Mouse (Mus musculus): ENCODE results near the gene Cdkn1c. TPM values are rescaled to one million over a fixed set of nuclear protein-coding genes. Genes with fewer than 3 reads are reported as not detected.
A peak's percentile ranks its signal among the peaks of the same experiment; 100 is the strongest.

The Cdkn1c gene
- total and polyA plus RNA-seq, 2 experiments from 2014 or later, result 107 to 111 TPM

GRCm38 (mm10) chr7:143477800-143478199 is 16.9 kb upstream of the Cdkn1c start:
- peaks cover 3% of the 10 kb centered on the region; the same call in 1 of the 2 replicates for H3K27me3 ChIP-seq (ENCODE audit: insufficient read depth, low read length)
- no peaks in the 10 kb centered on the region for H3K4me1 ChIP-seq (ENCODE audit: insufficient read depth, low read length)
- H3K9me3 ChIP-seq (ENCODE audit: low read length), result no peaks in the 10 kb centered on the region
- H3K9ac ChIP-seq (replicated peaks; ENCODE audit: low read length, poor library complexity, severe bottlenecking), result no peak overlapping the region
- WGBS, result 91% methylated on average over 5 of the region's 5 CpGs
- H3K27ac ChIP-seq (ENCODE audit: low read depth, low read length), result no peak overlapping the region
- H3K4me3 ChIP-seq (ENCODE audit: low read depth, low read length), result no peak overlapping the region
- DNase-seq (ENCODE audit: low spot score) (no peak), ATAC-seq (ENCODE audit: low FRiP score) (no peak)
- no peak overlapping the region for H3K4me2 ChIP-seq (ENCODE audit: low read depth, low read length, poor library complexity, severe bottlenecking)
- no peaks in the 10 kb centered on the region for H3K36me3 ChIP-seq (ENCODE audit: insufficient read depth, low read length)
- no peak for TF ChIP-seq CTCF (IDR thresholded peaks at IDR 0.05)

GRCm38 (mm10) chr7:143476702-143477335 is 16.0 kb upstream of the Cdkn1c start:
- TF ChIP-seq CTCF (IDR thresholded peaks at IDR 0.05), result peak; percentile 13; the same call in 1 of the 2 replicates
- no peaks in the 10 kb centered on the region for H3K9me3 ChIP-seq (ENCODE audit: low read length)

GRCm38 (mm10) chr7:143475876-143476275 is 15.0 kb upstream of the Cdkn1c start:
- Histone ChIP-seq H3K36me3 (ENCODE audit: insufficient read depth, low read length) (no peaks in the 10 kb centered on the region), H3K27ac (ENCODE audit: low read depth, low read length) (no peak overlapping the region), H3K4me1 (ENCODE audit: insufficient read depth, low read length) (no peaks in the 10 kb centered on the region), H3K27me3 (ENCODE audit: insufficient read depth, low read length) (peaks cover 2% of the 10 kb centered on the region; the same call in 1 of the 2 replicates), H3K9ac (replicated peaks; ENCODE audit: low read length, poor library complexity, severe bottlenecking) (no peak overlapping the region), H3K4me2 (ENCODE audit: low read depth, low read length, poor library complexity, severe bottlenecking) (no peak overlapping the region), H3K4me3 (ENCODE audit: low read depth, low read length) (no peak overlapping the region), H3K9me3 (ENCODE audit: low read length) (no peaks in the 10 kb centered on the region)
- no peak for TF ChIP-seq CTCF (IDR thresholded peaks at IDR 0.05)
- DNase-seq (ENCODE audit: low spot score) (no peak), ATAC-seq (ENCODE audit: low FRiP score) (no peak)
- 82% methylated on average over 11 of the region's 11 CpGs for WGBS

More at GRCm38 (mm10) chr7:143476702-143477335, 16.0 kb upstream of the Cdkn1c start:
- Histone ChIP-seq H3K4me3 (ENCODE audit: low read depth, low read length) (no peak overlapping the region), H3K4me2 (ENCODE audit: low read depth, low read length, poor library complexity, severe bottlenecking) (no peak overlapping the region), H3K27ac (ENCODE audit: low read depth, low read length) (no peak overlapping the region), H3K9ac (replicated peaks; ENCODE audit: low read length, poor library complexity, severe bottlenecking) (no peak overlapping the region), H3K4me1 (ENCODE audit: insufficient read depth, low read length) (no peaks in the 10 kb centered on the region), H3K27me3 (ENCODE audit: insufficient read depth, low read length) (peaks cover 3% of the 10 kb centered on the region; the same call in 1 of the 2 replicates), H3K36me3 (ENCODE audit: insufficient read depth, low read length) (no peaks in the 10 kb centered on the region)
- DNase-seq (ENCODE audit: low spot score), result no peak
- ATAC-seq (ENCODE audit: low FRiP score), result no peak
- WGBS, result 86% methylated on average over 3 of the region's 3 CpGs

GRCm38 (mm10) chr7:143474811-143475210 is 14.0 kb upstream of the Cdkn1c start:
- Histone ChIP-seq H3K9me3 (ENCODE audit: low read length) (no peaks in the 10 kb centered on the region), H3K27ac (ENCODE audit: low read depth, low read length) (no peak overlapping the region), H3K4me2 (ENCODE audit: low read depth, low read length, poor library complexity, severe bottlenecking) (no peak overlapping the region), H3K27me3 (ENCODE audit: insufficient read depth, low read length) (no peaks in the 10 kb centered on the region), H3K4me1 (ENCODE audit: insufficient read depth, low read length) (no peaks in the 10 kb centered on the region), H3K36me3 (ENCODE audit: insufficient read depth, low read length) (no peaks in the 10 kb centered on the region), H3K4me3 (ENCODE audit: low read depth, low read length) (no peak overlapping the region), H3K9ac (replicated peaks; ENCODE audit: low read length, poor library complexity, severe bottlenecking) (no peak overlapping the region)
- ATAC-seq (ENCODE audit: low FRiP score) (no peak), DNase-seq (ENCODE audit: low spot score) (no peak)
- no peak for TF ChIP-seq CTCF (IDR thresholded peaks at IDR 0.05)
- 27% methylated on average over 10 of the region's 10 CpGs for WGBS

GRCm38 (mm10) chr7:143473347-143474101 is 12.7 kb upstream of the Cdkn1c start, which contains the start of gene Slc22a18:
Slc22a18 (plus strand) TSS chr7:143473736.
- H3K27me3 ChIP-seq (ENCODE audit: insufficient read depth, low read length), result no peaks in the 10 kb centered on the region
- H3K36me3 ChIP-seq (ENCODE audit: insufficient read depth, low read length), result no peaks in the 10 kb centered on the region
- no peak within 1 kb of the TSS for H3K4me2 ChIP-seq (ENCODE audit: low read depth, low read length, poor library complexity, severe bottlenecking)
- no peak within 1 kb of the TSS for H3K9ac ChIP-seq (replicated peaks; ENCODE audit: low read length, poor library complexity, severe bottlenecking)
- no peak for ATAC-seq (ENCODE audit: low FRiP score)
- no peak within 1 kb of the TSS for H3K4me3 ChIP-seq (ENCODE audit: low read depth, low read length)
- no peak for TF ChIP-seq CTCF (IDR thresholded peaks at IDR 0.05)
- no peaks in the 10 kb centered on the region for H3K4me1 ChIP-seq (ENCODE audit: insufficient read depth, low read length)
- no peak for DNase-seq (ENCODE audit: low spot score)
- H3K27ac ChIP-seq (ENCODE audit: low read depth, low read length), result no peak within 1 kb of the TSS
- no peaks in the 10 kb centered on the region for H3K9me3 ChIP-seq (ENCODE audit: low read length)
- WGBS, result 43% methylated on average over 4 of the region's 4 CpGs

- H3K36me3 ChIP-seq (ENCODE audit: insufficient read depth, low read length), result no peaks in the 10 kb centered on the region
- DNase-seq (ENCODE audit: low spot score), result peak; percentile 87
- 18% methylated on average over 8 of the region's 8 CpGs for WGBS
- H3K27me3 ChIP-seq (ENCODE audit: insufficient read depth, low read length), result no peaks in the 10 kb centered on the region
- H3K4me2 ChIP-seq (ENCODE audit: low read depth, low read length, poor library complexity, severe bottlenecking), result no peak overlapping the region
- peaks cover 3% of the 10 kb centered on the region for H3K4me1 ChIP-seq (ENCODE audit: insufficient read depth, low read length)
- no peak overlapping the region for H3K27ac ChIP-seq (ENCODE audit: low read depth, low read length)
- H3K9me3 ChIP-seq (ENCODE audit: low read length), result no peaks in the 10 kb centered on the region
- peak; percentile 94 for TF ChIP-seq CTCF (IDR thresholded peaks at IDR 0.05)
- peak; percentile 10; the same call in 1 of the 2 replicates for ATAC-seq (ENCODE audit: low FRiP score)
- no peak overlapping the region for H3K9ac ChIP-seq (replicated peaks; ENCODE audit: low read length, poor library complexity, severe bottlenecking)
- no peak overlapping the region for H3K4me3 ChIP-seq (ENCODE audit: low read depth, low read length)
Measured at GRCm38 (mm10) chr7:143469946-143470345, 9.1 kb upstream of the Cdkn1c start.

Data from midbrain, postnatal 0 days (tissue).